Mouse (Mus musculus) testis, adult 2 months (tissue): ENCODE data around the gene Dgke.

Source experiments
- CTCF ChIP-seq: fragments of 200-500 bp; IDR thresholded peaks from 2 replicates; pipeline ENCODE4 v1.5.1; 2012; ENCODE audit warnings: low read depth, mild to moderate bottlenecking, inconsistent platforms, low read length, moderate library complexity; ENCODE audit not compliant: control insufficient read depth, insufficient read depth, insufficient replicate concordance
- POLR2A ChIP-seq: fragments of 200-500 bp; IDR thresholded peaks from 2 replicates; pipeline ENCODE4 v1.6.1; 2012; ENCODE audit warnings: low read depth, mild to moderate bottlenecking, inconsistent platforms, low read length, moderate library complexity; ENCODE audit not compliant: control insufficient read depth

GRCm38 (mm10) chr11:89035552-89035951, 31.1 kb downstream of the Dgke start:
- TF ChIP-seq POLR2A, result no peak
- no peak for TF ChIP-seq CTCF
